Mouse (Mus musculus) forebrain, postnatal 0 days (tissue): ENCODE results near the gene Katnal1. TPM values are rescaled to one million over a fixed set of nuclear protein-coding genes. Genes with fewer than 3 reads are reported as not detected.
A peak's percentile ranks its signal among the peaks of the same experiment; 100 is the strongest.

Source experiments
- ATAC-seq: fragments of 200-750 bp; cut with Nextera tagmentation; 2 replicates; pipeline ENCODE4 v1.8.0; 2017; ENCODE audit warnings: mild to moderate bottlenecking, moderate library complexity
- DNase-seq: peaks from one replicate; pipeline ENCODE4 v3.0.0-alpha.2; 2015
- H3K27ac ChIP-seq: fragments of 300-500 bp; sonication (generic); 2 replicates; pipeline ENCODE4 v1.5.1; 2014; ENCODE audit warnings: low read depth, mild to moderate bottlenecking, antibody characterized with exemption, low read length, moderate library complexity, mixed read lengths
- H3K27me3 ChIP-seq: fragments of 300-500 bp; sonication (generic); 2 replicates; pipeline ENCODE4 v1.6.1; 2014; ENCODE audit warnings: mild to moderate bottlenecking, low read length, mixed read lengths; ENCODE audit not compliant: insufficient read depth
- H3K36me3 ChIP-seq: fragments of 300-500 bp; sonication (generic); 2 replicates; pipeline ENCODE4 v1.6.1; 2014; ENCODE audit warnings: mild to moderate bottlenecking, moderate library complexity; ENCODE audit not compliant: insufficient read depth
- H3K4me1 ChIP-seq: fragments of 300-500 bp; sonication (generic); 2 replicates; pipeline ENCODE4 v1.6.1; 2014; ENCODE audit warnings: antibody characterized with exemption; ENCODE audit not compliant: insufficient read depth
- H3K4me2 ChIP-seq: fragments of 300-500 bp; sonication (generic); 2 replicates; pipeline ENCODE4 v1.6.1; 2014; ENCODE audit warnings: low read depth, mild to moderate bottlenecking, moderate library complexity
- H3K4me3 ChIP-seq: fragments of 300-500 bp; sonication (generic); 2 replicates; pipeline ENCODE4 v1.5.1; 2014; ENCODE audit warnings: low read depth, low read length, mixed read lengths
- H3K9ac ChIP-seq: fragments of 300-500 bp; sonication (generic); 2 replicates; pipeline ENCODE4 v1.6.1; 2014; ENCODE audit warnings: mild to moderate bottlenecking
- H3K9me3 ChIP-seq: fragments of 300-500 bp; sonication (generic); 2 replicates; pipeline ENCODE4 v1.6.1; 2016; ENCODE audit warnings: low read length
- CTCF ChIP-seq: sonication (generic); IDR thresholded peaks from 2 replicates; pipeline ENCODE4 v1.5.1; 2016; ENCODE audit warnings: antibody characterized with exemption, control low read depth, low read depth
- WGBS: fragments of 180-500 bp; shearing (Covaris S2); extraction: QIAGEN DNeasy Blood & Tissue Kit; methylation state at CpG from one replicate; pipeline ENCODE4 v1.1.7; 2014; 5-methylcytosine and 5-hydroxymethylcytosine counted together
- polyA plus RNA-seq: library from polyadenylated mRNA; unstranded; fragments of >200 nt; fragmentation: Nextera tagmentation; extraction: Ambion mirVana; gene quantifications from 2 replicates; pipeline ENCODE4 v1.2.1, GENCODE M21; 2015
- total RNA-seq: library from RNA; depleted of rRNA; stranded (reverse); fragments of >200 nt; gene quantifications from 2 replicates; pipeline ENCODE4 v1.2.3, GENCODE M21; 2014

Katnal1 gene
- total and polyA plus RNA-seq, 2 experiments from 2014 or later, result 24.0 to 47.9 TPM

- Histone ChIP-seq H3K4me1 (0 out of 2 replicates have a peak, but pooled peaks cover 7% of the 10 kb centered on the region), H3K4me2 (no peak overlapping the region), H3K27ac (no peak overlapping the region), H3K4me3 (no peak overlapping the region), H3K36me3 (no peaks in the 10 kb centered on the region), H3K9me3 (no peaks in the 10 kb centered on the region), H3K27me3 (no peaks in the 10 kb centered on the region), H3K9ac (no peak overlapping the region)
- no peak for TF ChIP-seq CTCF
- 79% methylated on average over 22 of the region's 22 CpGs for WGBS
- DNase-seq (no peak), ATAC-seq (no peak)
These were observed 25.4 kb upstream of the Katnal1 start for GRCm38 (mm10) chr5:148954314-148955060.

DNA sequence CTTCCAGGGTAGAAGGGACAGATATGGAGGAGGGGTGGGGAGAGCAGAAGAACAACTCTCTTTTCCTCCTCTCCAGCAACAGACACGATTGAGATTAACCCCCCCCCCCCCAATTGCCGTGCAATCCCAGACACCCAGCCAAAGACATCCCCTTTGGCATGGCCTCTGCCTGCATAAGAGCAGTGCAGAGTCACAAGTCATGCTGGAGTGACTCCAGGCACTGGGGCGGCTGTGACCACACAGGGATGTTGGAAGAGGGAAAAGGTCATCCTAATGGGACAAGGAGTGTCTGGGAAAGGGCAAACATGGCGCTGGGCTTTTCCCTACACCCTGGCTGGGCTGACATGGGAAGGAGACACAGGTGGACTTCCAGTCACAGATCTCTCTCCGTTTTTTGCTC, 24.0 kb upstream of the Katnal1 start:
- no peaks in the 10 kb centered on the region for H3K9me3 ChIP-seq
- H3K4me1 ChIP-seq, result no peaks in the 10 kb centered on the region
- H3K4me2 ChIP-seq, result no peak overlapping the region
- ATAC-seq (no peak), DNase-seq (no peak)
- WGBS, result 68% methylated on average over 5 of the region's 5 CpGs
- H3K27me3 ChIP-seq, result no peaks in the 10 kb centered on the region
- H3K9ac ChIP-seq, result no peak overlapping the region
- no peak for TF ChIP-seq CTCF
- H3K36me3 ChIP-seq, result no peaks in the 10 kb centered on the region
- no peak overlapping the region for H3K4me3 ChIP-seq
- no peak overlapping the region for H3K27ac ChIP-seq

- peak; percentile 58 for TF ChIP-seq CTCF
- no peak overlapping the region for H3K4me2 ChIP-seq
- H3K4me1 ChIP-seq, result no peaks in the 10 kb centered on the region
- H3K27me3 ChIP-seq, result no peaks in the 10 kb centered on the region
- no peak overlapping the region for H3K9ac ChIP-seq
- no peak overlapping the region for H3K27ac ChIP-seq
- WGBS, result 48% methylated on average over 6 of the region's 6 CpGs
- DNase-seq (no peak), ATAC-seq (no peak)
- no peak overlapping the region for H3K4me3 ChIP-seq
- H3K36me3 ChIP-seq, result no peaks in the 10 kb centered on the region
- no peaks in the 10 kb centered on the region for H3K9me3 ChIP-seq
These were observed 23.3 kb upstream of the Katnal1 start for GRCm38 (mm10) chr5:148952419-148952818.

- DNase-seq (no peak), ATAC-seq (no peak)
- H3K27me3 ChIP-seq, result no peaks in the 10 kb centered on the region
- no peak overlapping the region for H3K4me2 ChIP-seq
- no peak overlapping the region for H3K27ac ChIP-seq
- H3K9me3 ChIP-seq, result no peaks in the 10 kb centered on the region
- no peak overlapping the region for H3K9ac ChIP-seq
- H3K4me1 ChIP-seq, result no peaks in the 10 kb centered on the region
- 89% methylated on average over 5 of the region's 5 CpGs for WGBS
- H3K36me3 ChIP-seq, result no peaks in the 10 kb centered on the region
- no peak overlapping the region for H3K4me3 ChIP-seq
- no peak for TF ChIP-seq CTCF
These were observed 22.2 kb upstream of the Katnal1 start for GRCm38 (mm10) chr5:148951360-148951759.

DNA sequence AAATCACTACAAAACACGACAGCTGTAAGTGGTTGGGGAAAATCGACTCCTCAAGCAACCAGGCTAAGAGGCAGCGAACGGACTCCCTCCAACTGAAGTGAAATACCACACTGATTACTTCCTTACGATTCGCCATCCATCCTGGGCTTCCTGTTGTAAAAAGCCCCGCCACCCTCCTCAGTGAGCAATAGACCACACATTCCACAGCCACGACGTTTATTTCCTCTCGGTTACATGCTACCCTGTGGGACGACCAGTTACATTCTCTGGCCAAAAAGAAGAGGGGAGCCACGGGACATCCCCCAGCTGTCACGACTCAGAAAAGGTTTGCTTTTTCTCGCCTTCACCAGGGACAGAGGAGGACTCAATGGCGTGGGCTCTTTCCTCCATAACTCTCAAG, 20.9 kb upstream of the Katnal1 start:
- H3K4me2 ChIP-seq, result no peak overlapping the region
- no peak overlapping the region for H3K4me3 ChIP-seq
- no peaks in the 10 kb centered on the region for H3K4me1 ChIP-seq
- ATAC-seq, result no peak
- H3K36me3 ChIP-seq, result no peaks in the 10 kb centered on the region
- H3K9me3 ChIP-seq, result no peaks in the 10 kb centered on the region
- 66% methylated on average over 15 of the region's 15 CpGs for WGBS
- H3K9ac ChIP-seq, result no peak overlapping the region
- H3K27me3 ChIP-seq, result no peaks in the 10 kb centered on the region
- no peak overlapping the region for H3K27ac ChIP-seq
- DNase-seq, result no peak
- no peak for TF ChIP-seq CTCF

GRCm38 (mm10) chr5:148948577-148948976, 19.5 kb upstream of the Katnal1 start:
- Histone ChIP-seq H3K4me3 (no peak overlapping the region), H3K9me3 (no peaks in the 10 kb centered on the region), H3K4me1 (no peaks in the 10 kb centered on the region), H3K27ac (no peak overlapping the region), H3K36me3 (no peaks in the 10 kb centered on the region), H3K27me3 (no peaks in the 10 kb centered on the region), H3K4me2 (no peak overlapping the region), H3K9ac (no peak overlapping the region)
- TF ChIP-seq CTCF, result no peak
- DNase-seq (no peak), ATAC-seq (no peak)
- 74% methylated on average over 9 of the region's 9 CpGs for WGBS

GRCm38 (mm10) chr5:148947412-148947811, 18.3 kb upstream of the Katnal1 start:
- Histone ChIP-seq H3K4me2 (no peak overlapping the region), H3K4me3 (no peak overlapping the region), H3K4me1 (no peaks in the 10 kb centered on the region), H3K36me3 (no peaks in the 10 kb centered on the region), H3K27ac (no peak overlapping the region), H3K27me3 (no peaks in the 10 kb centered on the region), H3K9me3 (no peaks in the 10 kb centered on the region; the same call in 1 of the 2 replicates), H3K9ac (no peak overlapping the region)
- TF ChIP-seq CTCF, result no peak
- no peak for ATAC-seq
- WGBS, result 70% methylated on average over 4 of the region's 4 CpGs
- DNase-seq, result no peak
